Mouse (Mus musculus) embryonic fibroblast, embryonic 13.5 days (primary cell): Measurements from ENCODE around the gene Actn2.

Source experiments
- CTCF ChIP-seq: IDR thresholded peaks from 2 replicates; pipeline ENCODE4 v1.5.1; 2011; ENCODE audit warnings: mild to moderate bottlenecking, control low read depth, low read length, moderate library complexity, borderline replicate concordance; ENCODE audit not compliant: insufficient read depth
- POLR2A ChIP-seq: IDR thresholded peaks from 2 replicates; pipeline ENCODE4 v1.6.1; 2011; ENCODE audit warnings: low read depth, mild to moderate bottlenecking, control low read depth, low read length, moderate library complexity

DNA sequence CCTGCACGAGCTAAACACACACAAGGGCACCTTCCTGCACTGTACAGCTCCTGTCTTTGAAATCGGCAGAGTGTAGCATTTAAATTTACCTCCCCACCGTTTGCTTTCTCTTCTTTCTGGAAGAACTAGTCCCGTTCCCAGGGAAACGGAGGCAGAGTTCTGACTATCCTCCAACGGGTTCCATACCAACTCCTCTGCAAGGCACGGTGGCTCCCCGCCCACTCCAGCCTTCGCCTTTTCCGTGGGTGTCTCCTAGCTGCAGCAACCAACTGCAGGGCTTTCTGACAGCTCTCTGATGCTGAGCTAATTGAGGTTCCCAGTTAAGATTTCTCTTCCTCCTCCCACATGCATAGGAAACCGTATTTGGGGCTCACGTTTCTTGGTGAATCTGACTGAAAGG is 6.5 kb downstream of the Actn2 start:
- TF ChIP-seq CTCF (no peak), POLR2A (no peak)
